Mouse (Mus musculus) left cerebral cortex, postnatal 10 days (tissue): ENCODE measurements around the gene Rassf8. TPM values are rescaled to one million over a fixed set of nuclear protein-coding genes. Genes with fewer than 3 reads are reported as not detected.

Experiments used
- DNase-seq, 2 experiments: peaks; one replicate each; pipeline ENCODE4 v3.0.0; 2021 to 2022; ENCODE audit warnings: low spot score in 2 of 2, mixed read lengths in 1 of 2; ENCODE audit errors: extremely low spot score in 1 of 2
- intact Hi-C: fragments of 180-260 bp; cut with DNase I; formaldehyde crosslinking; loops from one replicate; pipeline ENCODE4 v1.15.1; 2025
- total RNA-seq, 2 experiments: library from RNA; stranded (reverse); gene quantifications; 2 replicates each; pipeline ENCODE4 v1.2.3; 2021

The Rassf8 gene
- total RNA-seq, 2 experiments from 2014 or later = 11.8 to 13.7 TPM

GRCm38 (mm10) chr6:145804276-145804675 lies 57.7 kb downstream of the Rassf8 start:
- no peak for DNase-seq
- intact Hi-C loops = no loop called here

DNA sequence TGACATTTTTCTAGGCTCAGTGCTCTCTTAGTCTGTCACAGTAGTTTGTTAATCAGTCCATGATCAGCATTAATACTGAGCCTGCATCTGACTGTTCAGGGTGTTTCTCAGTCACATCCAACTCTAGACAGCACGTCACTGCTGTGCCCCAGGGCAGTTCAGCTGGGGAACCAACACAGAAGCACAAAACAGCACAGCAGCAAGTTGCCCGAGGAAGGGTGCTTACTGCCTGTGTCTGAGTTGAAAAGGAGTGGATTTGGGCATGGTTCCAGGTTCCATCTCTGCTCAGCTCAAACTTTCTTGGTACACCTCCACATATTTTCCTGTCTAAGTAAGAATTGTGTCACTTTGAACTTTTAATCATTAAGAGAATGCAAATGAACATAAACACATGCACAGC lies 60.2 kb downstream of the Rassf8 start:
- DNase-seq = no peak
- intact Hi-C loops = no loop called here

GRCm38 (mm10) chr6:145807929-145808328 lies 61.4 kb downstream of the Rassf8 start:
- intact Hi-C loops = no loop called here
- no peak for DNase-seq

- intact Hi-C loops = no loop called here
- DNase-seq = no peak
Observed at GRCm38 (mm10) chr6:145809566-145809965, 63.0 kb downstream of the Rassf8 start.

DNA sequence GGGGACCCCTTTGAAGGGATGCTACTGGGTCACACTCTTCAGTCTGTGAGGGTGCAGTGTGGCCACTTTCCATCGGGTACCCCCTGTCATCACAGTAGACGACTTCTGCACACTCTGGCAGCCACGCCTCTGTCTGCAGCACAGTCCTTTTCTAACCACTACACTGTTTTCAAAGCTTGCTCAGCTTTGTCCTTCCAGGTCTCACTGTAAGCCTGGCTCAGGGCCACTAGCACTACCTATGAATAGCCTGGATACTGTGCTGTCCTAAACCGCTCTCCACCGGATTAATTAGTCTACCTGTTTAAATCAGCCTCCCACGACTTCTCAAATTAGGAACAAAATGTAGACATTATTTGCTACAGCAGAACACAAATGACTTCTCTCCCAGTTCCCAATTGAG lies 63.5 kb downstream of the Rassf8 start:
- intact Hi-C loops = no loop called here
- no peak for DNase-seq

DNA sequence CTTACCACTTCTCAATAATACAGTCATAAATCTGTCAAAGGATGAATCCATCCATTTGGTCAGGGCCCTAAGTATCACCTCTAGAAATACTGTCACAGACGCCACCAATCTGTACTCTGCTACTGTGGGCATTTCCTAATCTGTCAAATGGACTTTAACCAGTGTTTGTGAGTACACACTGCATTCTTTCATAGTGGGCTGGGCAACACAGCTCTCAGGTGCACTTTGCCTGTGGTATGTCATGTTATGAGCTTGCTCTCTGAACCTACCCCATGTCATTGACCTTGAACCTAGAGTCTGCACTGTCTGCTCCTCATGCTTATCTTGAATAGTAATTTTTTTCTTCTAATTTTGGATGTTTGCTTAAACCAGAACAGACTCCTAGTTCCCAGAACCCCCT lies 64.6 kb downstream of the Rassf8 start:
- no peak for DNase-seq
- intact Hi-C loops = no loop called here

GRCm38 (mm10) chr6:145815200-145815599 lies 68.7 kb downstream of the Rassf8 start:
- peak in 1 of 2 experiments; percentile 49 for DNase-seq
- intact Hi-C loops = no loop called here

DNA sequence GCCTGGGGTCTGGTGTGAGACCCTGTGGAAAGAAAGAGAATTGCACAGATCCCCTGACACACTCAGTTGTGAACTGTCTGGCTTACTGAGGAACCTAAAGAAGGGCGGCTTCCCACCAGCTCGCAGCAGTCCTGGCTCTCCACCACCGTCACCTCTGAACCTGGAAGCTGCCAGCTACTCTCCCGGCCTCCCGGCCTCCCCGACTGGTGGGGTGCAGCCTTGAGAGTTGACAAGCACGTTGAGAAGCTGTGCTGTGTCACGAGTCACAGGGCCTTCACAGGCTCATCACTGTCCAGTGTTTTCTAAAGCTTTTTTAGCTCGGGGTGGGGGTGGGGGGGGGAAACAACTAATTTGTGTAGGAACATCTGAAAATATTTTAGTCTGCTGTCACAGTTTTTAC lies 72.6 kb downstream of the Rassf8 start:
- DNase-seq = no peak
- intact Hi-C loops = no loop called here

- intact Hi-C loops = loop anchor here (5.0 kb wide), 1 partner anchor 460 kb away; no protein-coding TSS in a partner anchor
- DNase-seq = no peak
Observed at GRCm38 (mm10) chr6:145822218-145822617, 75.7 kb downstream of the Rassf8 start.

- no peak for DNase-seq
- intact Hi-C loops = loop anchor here (5.0 kb wide), 1 partner anchor 461 kb away; no protein-coding TSS in a partner anchor
Observed at GRCm38 (mm10) chr6:145823103-145823502, 76.6 kb downstream of the Rassf8 start.

GRCm38 (mm10) chr6:145823588-145824234 lies 77.2 kb downstream of the Rassf8 start:
- DNase-seq = peak in 1 of 2 experiments; percentile 16

GRCm38 (mm10) chr6:145826305-145826704 lies 79.8 kb downstream of the Rassf8 start:
- intact Hi-C loops = no loop called here
- no peak for DNase-seq

More at GRCm38 (mm10) chr6:145823588-145824234, 77.2 kb downstream of the Rassf8 start:
- intact Hi-C loops = loop anchor here (5.0 kb wide), 1 partner anchor 461 kb away; no protein-coding TSS in a partner anchor

- intact Hi-C loops = no loop called here
- DNase-seq = no peak
Observed at GRCm38 (mm10) chr6:145829062-145829835, 82.7 kb downstream of the Rassf8 start.

DNA sequence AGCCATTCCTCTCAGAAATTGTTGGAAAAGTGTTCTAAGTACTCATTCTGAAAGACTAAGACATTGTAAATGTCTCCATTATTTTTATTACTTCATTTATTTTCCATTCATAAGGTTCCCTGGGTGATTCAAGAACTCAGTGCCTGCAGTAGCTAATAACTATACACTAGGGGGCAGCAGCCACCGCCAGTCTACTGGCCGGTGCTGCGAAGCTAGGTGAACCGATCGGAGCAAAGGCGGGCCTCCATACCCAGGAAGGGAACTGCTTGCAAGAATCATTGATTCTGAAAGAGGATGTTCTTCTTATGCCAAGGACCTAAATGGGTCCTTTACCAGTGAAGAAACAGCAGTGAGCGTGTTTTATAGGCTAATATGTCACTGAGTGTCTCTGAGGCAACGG lies 83.6 kb downstream of the Rassf8 start:
- intact Hi-C loops = loop anchor here (5.0 kb wide), 2 partner anchors 447 to 577 kb away; no protein-coding TSS in a partner anchor
- peak; percentile 62 to 77 for DNase-seq

DNA sequence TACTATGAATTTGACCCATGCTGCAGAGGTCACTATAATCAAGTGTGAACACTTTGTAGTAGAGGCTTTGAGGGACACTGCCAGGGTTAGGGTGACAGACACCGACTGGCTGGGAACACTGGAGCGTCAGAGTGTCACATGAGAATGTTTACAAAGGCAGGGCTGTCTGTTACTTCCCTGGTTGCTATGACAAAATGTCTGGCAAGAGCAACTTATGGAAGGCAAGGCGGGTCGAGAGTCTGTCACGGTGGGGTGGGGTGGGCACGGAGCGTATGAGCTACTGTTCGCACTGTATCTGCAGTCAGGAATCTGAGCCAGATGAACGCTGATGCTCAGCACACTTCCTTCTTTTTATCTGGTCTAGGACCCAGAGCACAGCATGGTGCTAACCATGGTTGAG lies 84.1 kb downstream of the Rassf8 start:
- no peak for DNase-seq
- intact Hi-C loops = loop anchor here (5.0 kb wide), 2 partner anchors 447 to 577 kb away; no protein-coding TSS in a partner anchor

GRCm38 (mm10) chr6:145832927-145833326 lies 86.4 kb downstream of the Rassf8 start:
- DNase-seq = no peak
- intact Hi-C loops = loop anchor here (5.0 kb wide), 2 partner anchors 444 to 574 kb away; no protein-coding TSS in a partner anchor

DNA sequence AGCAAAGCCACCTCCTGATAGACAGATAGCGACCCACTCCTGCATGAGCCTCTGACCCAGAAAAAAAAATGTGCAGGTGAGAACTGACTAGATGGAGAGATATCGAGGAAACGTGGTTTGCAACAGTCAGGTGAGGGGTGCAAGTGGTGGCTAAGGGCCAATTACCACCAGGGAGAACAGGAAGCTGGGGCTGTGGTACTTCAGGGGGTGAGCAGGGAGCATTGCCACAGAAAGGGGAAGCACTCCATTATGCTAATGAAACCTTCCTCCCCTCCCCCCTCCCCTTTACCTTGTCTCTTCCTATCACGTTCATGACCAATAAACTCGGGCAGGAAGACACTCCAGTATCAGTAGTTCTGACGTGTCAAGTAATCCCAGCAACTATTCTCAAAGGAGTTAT lies 88.8 kb downstream of the Rassf8 start:
- intact Hi-C loops = no loop called here
- no peak for DNase-seq

DNA sequence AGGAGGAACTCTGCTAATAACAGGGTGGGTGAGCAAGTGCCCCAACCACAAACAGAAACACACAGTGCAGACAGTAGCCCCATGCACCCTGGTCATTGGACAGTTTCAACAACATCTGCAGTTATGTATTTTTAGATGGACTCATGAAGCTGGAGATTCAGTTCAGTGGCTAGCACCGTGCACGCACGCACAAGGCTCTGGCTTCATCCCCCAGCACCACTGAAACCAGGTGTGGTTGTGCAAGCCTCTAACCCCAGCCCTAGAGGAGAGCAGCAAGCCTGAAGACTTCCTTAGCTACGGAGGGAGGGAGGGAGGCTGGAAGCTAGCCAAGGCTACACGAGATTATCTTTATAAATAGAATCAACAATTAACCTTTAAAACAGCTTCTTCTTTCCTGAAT lies 99.1 kb downstream of the Rassf8 start:
- DNase-seq = no peak
- intact Hi-C loops = no loop called here

- DNase-seq = no peak
- intact Hi-C loops = no loop called here
Observed at GRCm38 (mm10) chr6:145846076-145846475, 99.5 kb downstream of the Rassf8 start.

DNA sequence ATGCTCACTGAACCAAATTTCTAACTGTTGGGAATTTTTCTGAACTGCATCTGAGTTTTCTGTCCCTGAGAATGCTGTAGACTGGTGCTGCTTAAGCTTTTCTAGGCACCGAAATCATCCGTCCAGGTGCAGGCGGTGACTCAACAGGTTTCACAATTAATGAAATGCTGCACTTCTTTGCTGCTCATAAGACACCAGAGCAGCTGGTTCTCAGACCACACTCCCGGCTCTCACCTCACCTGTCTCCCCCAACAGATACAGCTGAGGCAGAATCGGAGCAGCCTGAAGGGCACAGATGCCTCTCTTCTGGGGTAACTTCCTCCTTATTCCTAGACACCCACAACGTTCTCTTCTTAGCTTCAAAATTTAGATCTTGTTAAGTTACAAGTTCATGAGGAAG lies 100.4 kb downstream of the Rassf8 start:
- no peak for DNase-seq
- intact Hi-C loops = no loop called here
